In the genomic region with DNA sequence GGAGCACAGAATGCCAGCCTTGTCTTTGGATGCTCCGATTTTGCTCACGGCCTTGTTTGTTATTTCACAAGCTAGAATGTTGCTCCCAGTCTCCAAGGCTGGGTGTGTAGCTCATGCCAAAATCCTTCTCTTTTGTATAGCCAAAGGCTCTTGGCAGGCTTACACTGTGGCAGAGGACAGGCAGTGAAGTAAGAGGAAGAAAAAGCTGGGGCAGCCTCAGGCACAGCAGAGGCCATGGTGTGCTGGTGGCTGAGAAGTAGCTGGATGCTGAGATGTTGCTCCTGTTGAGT, we compare ENCODE assay signal across 10 mouse cellular contexts.
DNase-seq lines count a peak whose midpoint lies in the region; ATAC-seq and TF ChIP-seq lines count a peak whose summit lies in the region.
"Had no signal": no experiment of that assay in that cellular context is flagged by ENCODE, and none has a peak within 500 bp of the region (broad histone marks: within the 10 kb centered on the region; RNA-seq: fewer than 3 reads in every experiment).

No protein-coding gene starts in this region.

- no peaks in the 10 kb centered on the region for H3K27me3 ChIP-seq in forebrain, embryonic 13.5 days
- no peaks in the 10 kb centered on the region for H3K27me3 ChIP-seq in forebrain, embryonic 11.5 days (ENCODE audit: control insufficient read depth, insufficient read depth, low read length)
- no peaks in the 10 kb centered on the region for H3K27me3 ChIP-seq in intestine, embryonic 14.5 days (replicated peaks; ENCODE audit: control insufficient read depth, insufficient read depth, low read length)
- no peaks in the 10 kb centered on the region for H3K27me3 ChIP-seq in small intestine, adult 2 months (ENCODE audit: control insufficient read depth, insufficient read depth, low read length)
- H3K27me3 ChIP-seq: embryonic facial prominence, embryonic 12.5 days had no signal

- no peak for DNase-seq in forebrain, embryonic 11.5 days (ENCODE audit: low spot score)
- DNase-seq in ovary, postnatal 36 days (ENCODE audit: low spot score), result peak; percentile 26
- DNase-seq in ovary, postnatal 10 days (ENCODE audit: low spot score), result no peak
- DNase-seq in intestine, embryonic 14.5 days (ENCODE audit: low spot score), result no peak
- no peak for DNase-seq in spleen, postnatal 36 days (ENCODE audit: low spot score in 2 of 2)
- DNase-seq in kidney, adult 11 months, result no peak

- H3K4me1 ChIP-seq in forebrain, embryonic 13.5 days, result peaks cover 86% of the 10 kb centered on the region
- H3K4me1 ChIP-seq in forebrain, embryonic 11.5 days (replicated peaks; ENCODE audit: control insufficient read depth, insufficient read depth, low read length), result peaks cover 13% of the 10 kb centered on the region
- H3K4me1 ChIP-seq in intestine, embryonic 14.5 days (replicated peaks; ENCODE audit: control insufficient read depth, insufficient read depth, low read length), result peaks cover 34% of the 10 kb centered on the region
- peaks cover 27% of the 10 kb centered on the region for H3K4me1 ChIP-seq in small intestine, adult 2 months (ENCODE audit: control insufficient read depth, insufficient read depth, insufficient read length, low read length)

- TF ChIP-seq CTCF in small intestine, adult 2 months (IDR thresholded peaks at IDR 0.05; ENCODE audit: extremely low read depth, insufficient read length, insufficient replicate concordance, low read depth, low read length), result no peak

- no peak overlapping the region for H3K4me3 ChIP-seq in forebrain, embryonic 13.5 days
- no peak overlapping the region for H3K4me3 ChIP-seq in forebrain, embryonic 11.5 days (ENCODE audit: low read depth, low read length)
- no peak overlapping the region for H3K4me3 ChIP-seq in intestine, embryonic 14.5 days (ENCODE audit: low read depth, low read length)
- H3K4me3 ChIP-seq in small intestine, adult 2 months (ENCODE audit: low read depth, low read length), result no peak overlapping the region
- H3K4me3 ChIP-seq: embryonic facial prominence, embryonic 12.5 days had no signal

- H3K27ac ChIP-seq in forebrain, embryonic 13.5 days, result peak overlapping the region; percentile 60
- H3K27ac ChIP-seq in forebrain, embryonic 11.5 days (ENCODE audit: low read depth, low read length), result no peak overlapping the region
- peak overlapping the region; percentile 5; the same call in 1 of the 2 replicates for H3K27ac ChIP-seq in intestine, embryonic 14.5 days (ENCODE audit: low read depth)
- peak overlapping the region; percentile 91 for H3K27ac ChIP-seq in small intestine, adult 2 months (ENCODE audit: insufficient read depth, low read depth, low read length)
- H3K27ac ChIP-seq: embryonic facial prominence, embryonic 12.5 days; liver, embryonic 14.5 days had no signal

- H3K36me3 ChIP-seq in forebrain, embryonic 13.5 days (ENCODE audit: poor library complexity, severe bottlenecking), result no peaks in the 10 kb centered on the region
- H3K36me3 ChIP-seq in forebrain, embryonic 11.5 days (ENCODE audit: control insufficient read depth, insufficient read depth, low read length), result no peaks in the 10 kb centered on the region
- H3K36me3 ChIP-seq in intestine, embryonic 14.5 days (ENCODE audit: control insufficient read depth, insufficient read depth, low read length), result no peaks in the 10 kb centered on the region
- H3K36me3 ChIP-seq in small intestine, adult 2 months (ENCODE audit: control insufficient read depth, insufficient read depth, low read length), result no peaks in the 10 kb centered on the region
- H3K36me3 ChIP-seq: embryonic facial prominence, embryonic 12.5 days had no signal

- WGBS in forebrain, embryonic 13.5 days, result 55% methylated on average over 2 of the region's 2 CpGs
- 91% methylated on average over 2 of the region's 2 CpGs for WGBS in forebrain, embryonic 11.5 days
- WGBS in intestine, embryonic 14.5 days, result 76% methylated on average over 2 of the region's 2 CpGs
- WGBS in small intestine, adult 2 months, result 20% methylated on average over 2 of the region's 2 CpGs

- ATAC-seq in forebrain, embryonic 13.5 days, result peak; percentile 75
- ATAC-seq in forebrain, embryonic 11.5 days (replicated peaks; ENCODE audit: low FRiP score), result no peak
- no peak for ATAC-seq in intestine, embryonic 14.5 days (replicated peaks; ENCODE audit: low FRiP score, low TSS enrichment, low read depth)

- H3K9ac ChIP-seq in forebrain, embryonic 13.5 days, result no peak overlapping the region
- H3K9ac ChIP-seq in forebrain, embryonic 11.5 days (ENCODE audit: low read length), result no peak overlapping the region
- no peak overlapping the region for H3K9ac ChIP-seq in intestine, embryonic 14.5 days (ENCODE audit: low read length)
- H3K9ac ChIP-seq: embryonic facial prominence, embryonic 12.5 days; liver, embryonic 14.5 days had no signal

- TF ChIP-seq POLR2A in small intestine, adult 2 months (IDR thresholded peaks at IDR 0.05; ENCODE audit: low read depth, low read length), result no peak

- H3K9me3 ChIP-seq in forebrain, embryonic 13.5 days (replicated peaks), result no peaks in the 10 kb centered on the region
- no peaks in the 10 kb centered on the region for H3K9me3 ChIP-seq in forebrain, embryonic 11.5 days (ENCODE audit: control insufficient read depth, low read length)
- H3K9me3 ChIP-seq in intestine, embryonic 14.5 days (ENCODE audit: control insufficient read depth, low read length), result no peaks in the 10 kb centered on the region
- H3K9me3 ChIP-seq: embryonic facial prominence, embryonic 12.5 days had no signal

- H3K4me2 ChIP-seq in forebrain, embryonic 13.5 days, result no peak overlapping the region
- no peak overlapping the region for H3K4me2 ChIP-seq in forebrain, embryonic 11.5 days (ENCODE audit: low read depth, low read length, severe bottlenecking)
- H3K4me2 ChIP-seq in intestine, embryonic 14.5 days (ENCODE audit: low read length), result no peak overlapping the region
- H3K4me2 ChIP-seq: embryonic facial prominence, embryonic 12.5 days had no signal
